Mouse (Mus musculus): ENCODE data around the gene Efcab12. TPM values are rescaled to one million over a fixed set of nuclear protein-coding genes. Genes with fewer than 3 reads are reported as not detected.
"Not testable (repeated sequence)": the region's sequence is repeated elsewhere in the genome, so short reads cannot be mapped to it uniquely, and the experiment has no call there.

Gene Efcab12
- polyA plus RNA-seq (2016; fragmentation: Nextera tagmentation; extraction: Ambion mirVana), result 1.6 and 2.3 TPM in 2 replicates

DNA sequence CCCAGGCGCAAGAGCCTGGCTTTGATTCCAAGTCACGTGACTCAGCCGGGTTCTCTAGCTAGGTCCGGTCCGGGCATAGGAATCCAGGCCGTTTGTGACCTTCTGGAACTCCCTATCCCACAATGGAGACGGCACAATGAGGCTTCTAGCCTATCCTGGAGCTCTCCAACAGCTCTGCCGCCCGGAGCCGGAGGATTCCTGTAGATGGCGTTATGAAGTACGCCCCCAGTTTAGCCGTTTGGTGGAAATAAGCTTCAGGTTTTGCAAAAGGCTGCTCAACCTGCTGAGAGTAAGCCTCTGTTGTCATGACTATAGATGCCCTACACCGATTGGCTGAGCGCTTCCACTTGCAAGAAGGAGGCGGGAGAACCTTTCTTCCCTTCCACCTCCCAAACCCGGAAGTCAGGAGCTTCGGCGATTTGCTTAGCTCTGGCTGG lies at the start of gene Efcab12:
Gene Efcab12, minus strand, starts transcription at position 252 of the 437 bp plus-strand sequence.
- WGBS, result 2% methylated on average over 19 of the region's 19 CpGs
- peak; percentile 78 for DNase-seq (ENCODE audit: low spot score)
- Histone ChIP-seq H3K27ac (peak within 1 kb of the TSS; percentile 85), H3K4me1 (replicated peaks) (peaks cover 20% of the 10 kb centered on the region), H3K9me3 (no peaks in the 10 kb centered on the region), H3K27me3 (ENCODE audit: insufficient read depth, poor library complexity, severe bottlenecking) (no peaks in the 10 kb centered on the region), H3K36me3 (peaks cover 23% of the 10 kb centered on the region), H3K4me3 (peak within 1 kb of the TSS; percentile 55)

DNA sequence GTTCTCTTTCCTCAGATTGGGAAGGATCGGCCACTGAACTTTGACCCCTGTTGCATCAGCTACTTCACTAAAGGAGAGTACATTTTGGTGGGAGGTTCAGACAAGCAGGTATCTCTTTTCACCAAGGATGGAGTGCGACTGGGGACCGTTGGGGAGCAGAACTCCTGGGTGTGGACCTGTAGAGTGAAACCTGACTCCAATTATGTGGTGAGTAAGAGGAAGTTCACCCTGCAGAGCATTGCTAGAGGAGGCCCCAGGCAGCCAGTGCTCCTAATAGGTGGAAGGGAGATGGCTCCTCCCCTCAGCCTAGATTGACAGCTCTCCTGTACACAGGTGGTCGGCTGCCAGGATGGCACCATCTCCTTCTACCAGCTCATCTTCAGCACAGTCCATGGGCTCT lies 48.7 kb upstream of the Efcab12 start:
- DNase-seq (ENCODE audit: low spot score), result no peak
- Histone ChIP-seq H3K9me3 (peaks cover 7% of the 10 kb centered on the region; the same call in 1 of the 2 replicates), H3K4me1 (replicated peaks) (peaks cover 11% of the 10 kb centered on the region), H3K4me3 (no peak overlapping the region), H3K36me3 (peaks cover 79% of the 10 kb centered on the region), H3K27ac (no peak overlapping the region), H3K27me3 (ENCODE audit: insufficient read depth, poor library complexity, severe bottlenecking) (no peaks in the 10 kb centered on the region)
- WGBS, result 69% methylated on average over 4 of the region's 4 CpGs

GRCm38 (mm10) chr6:115884018-115884417 lies 45.8 kb upstream of the Efcab12 start:
- Histone ChIP-seq H3K4me3 (no peak overlapping the region), H3K27ac (no peak overlapping the region), H3K9me3 (peaks cover 7% of the 10 kb centered on the region; the same call in 1 of the 2 replicates), H3K36me3 (peaks cover 80% of the 10 kb centered on the region), H3K4me1 (replicated peaks) (no peaks in the 10 kb centered on the region), H3K27me3 (ENCODE audit: insufficient read depth, poor library complexity, severe bottlenecking) (no peaks in the 10 kb centered on the region)
- DNase-seq (ENCODE audit: low spot score), result no peak

GRCm38 (mm10) chr6:115880751-115881150 lies 42.5 kb upstream of the Efcab12 start:
- no peak overlapping the region for H3K4me3 ChIP-seq
- no peak overlapping the region for H3K27ac ChIP-seq
- H3K4me1 ChIP-seq (replicated peaks), result no peaks in the 10 kb centered on the region
- no peaks in the 10 kb centered on the region for H3K27me3 ChIP-seq (ENCODE audit: insufficient read depth, poor library complexity, severe bottlenecking)
- 95% methylated on average over 8 of the region's 8 CpGs for WGBS
- DNase-seq (ENCODE audit: low spot score), result no peak
- peaks cover 82% of the 10 kb centered on the region for H3K36me3 ChIP-seq
- no peaks in the 10 kb centered on the region for H3K9me3 ChIP-seq

DNA sequence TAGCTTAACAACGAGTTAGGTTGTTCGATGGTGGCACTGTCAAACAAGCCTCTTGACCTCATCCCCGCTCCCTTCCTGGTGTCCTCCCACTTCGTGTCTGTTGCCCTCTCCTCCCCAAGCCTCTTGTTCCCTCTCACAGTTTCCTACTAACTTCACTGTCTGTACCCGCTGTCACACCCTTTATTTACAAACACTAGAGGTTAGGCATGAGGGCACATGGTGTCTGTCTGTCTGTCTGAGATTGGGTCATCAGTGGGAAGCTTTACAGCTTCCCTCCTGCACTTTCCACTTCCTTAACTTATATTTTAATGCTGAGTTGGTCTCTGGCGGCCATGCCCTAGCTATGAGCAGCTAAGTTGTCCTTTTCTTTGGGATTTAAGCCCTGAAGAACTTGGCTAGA lies 41.5 kb upstream of the Efcab12 start:
- WGBS, result 88% methylated on average over 6 of the region's 6 CpGs
- H3K9me3 ChIP-seq, result no peaks in the 10 kb centered on the region
- H3K27me3 ChIP-seq (ENCODE audit: insufficient read depth, poor library complexity, severe bottlenecking), result no peaks in the 10 kb centered on the region
- DNase-seq (ENCODE audit: low spot score), result no peak
- H3K27ac ChIP-seq, result no peak overlapping the region
- no peaks in the 10 kb centered on the region for H3K4me1 ChIP-seq (replicated peaks)
- no peak overlapping the region for H3K4me3 ChIP-seq
- H3K36me3 ChIP-seq, result peaks cover 80% of the 10 kb centered on the region

DNA sequence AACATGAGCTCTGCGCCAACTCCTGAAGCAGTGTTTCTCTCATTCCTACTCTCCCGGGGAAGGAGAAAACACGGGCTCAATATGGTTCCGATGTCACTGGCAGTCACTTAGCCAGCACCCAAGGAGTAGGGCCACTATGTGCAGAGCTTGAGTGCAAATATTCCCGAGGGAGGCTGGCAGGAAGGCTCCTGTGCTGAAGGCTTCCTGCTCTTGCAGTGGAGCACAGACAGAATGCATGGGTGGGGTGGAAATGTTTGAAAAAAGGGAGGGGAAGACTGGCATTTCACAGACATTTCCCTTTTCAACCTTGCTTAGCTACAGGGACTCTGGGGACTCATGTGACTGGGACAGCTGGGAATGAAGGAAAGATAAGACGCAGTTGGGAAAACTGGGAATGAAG lies 40.5 kb upstream of the Efcab12 start:
- no peaks in the 10 kb centered on the region for H3K27me3 ChIP-seq (ENCODE audit: insufficient read depth, poor library complexity, severe bottlenecking)
- no peak overlapping the region for H3K4me3 ChIP-seq
- no peaks in the 10 kb centered on the region for H3K9me3 ChIP-seq
- no peak overlapping the region for H3K27ac ChIP-seq
- no peaks in the 10 kb centered on the region for H3K4me1 ChIP-seq (replicated peaks)
- peaks cover 70% of the 10 kb centered on the region for H3K36me3 ChIP-seq
- 80% methylated on average over 6 of the region's 6 CpGs for WGBS
- no peak for DNase-seq (ENCODE audit: low spot score)

- 86% methylated on average over 2 of the region's 2 CpGs for WGBS
Measured at GRCm38 (mm10) chr6:115877239-115877638, 39.0 kb upstream of the Efcab12 start.

GRCm38 (mm10) chr6:115871318-115871717 lies 33.1 kb upstream of the Efcab12 start:
- H3K27me3 ChIP-seq (ENCODE audit: insufficient read depth, poor library complexity, severe bottlenecking); H3K9me3 ChIP-seq; DNase-seq (ENCODE audit: low spot score); H3K4me3 ChIP-seq; H3K27ac ChIP-seq; H3K4me1 ChIP-seq (replicated peaks): not testable (repeated sequence)
- H3K36me3 ChIP-seq, result peaks cover 14% of the 10 kb centered on the region
- WGBS, result no CpG with 5 or more reads among the region's 3 CpGs

More at GRCm38 (mm10) chr6:115877239-115877638, 39.0 kb upstream of the Efcab12 start:
- Histone ChIP-seq H3K4me3 (no peak overlapping the region), H3K9me3 (no peaks in the 10 kb centered on the region), H3K36me3 (peaks cover 63% of the 10 kb centered on the region), H3K4me1 (replicated peaks) (no peaks in the 10 kb centered on the region), H3K27me3 (ENCODE audit: insufficient read depth, poor library complexity, severe bottlenecking) (no peaks in the 10 kb centered on the region), H3K27ac (no peak overlapping the region)
- no peak for DNase-seq (ENCODE audit: low spot score)

DNA sequence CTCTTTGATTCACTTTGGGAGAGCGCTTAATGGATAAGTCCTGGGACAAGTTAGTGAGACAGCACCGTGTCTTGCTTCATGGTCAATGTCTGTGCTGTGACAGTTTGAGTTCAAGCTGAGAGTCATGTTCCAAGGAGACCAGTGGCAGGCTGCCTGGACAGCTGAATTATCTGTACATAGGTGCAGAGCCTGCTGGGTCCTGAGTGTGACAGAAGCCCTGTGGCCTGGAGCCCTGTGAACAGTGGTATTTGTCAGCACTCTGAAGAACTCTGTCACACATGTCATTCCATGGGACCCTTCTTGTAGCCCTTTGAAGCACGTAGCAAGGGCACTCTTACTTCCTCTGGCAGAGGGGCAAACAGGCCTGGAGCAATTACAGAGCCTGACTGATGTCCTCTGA lies 28.9 kb upstream of the Efcab12 start:
- H3K9me3 ChIP-seq; H3K4me3 ChIP-seq; H3K27ac ChIP-seq; DNase-seq (ENCODE audit: low spot score); H3K27me3 ChIP-seq (ENCODE audit: insufficient read depth, poor library complexity, severe bottlenecking); H3K4me1 ChIP-seq (replicated peaks): not testable (repeated sequence)
- WGBS, result no CpG with 5 or more reads among the region's 3 CpGs
- peaks cover 34% of the 10 kb centered on the region for H3K36me3 ChIP-seq

DNA sequence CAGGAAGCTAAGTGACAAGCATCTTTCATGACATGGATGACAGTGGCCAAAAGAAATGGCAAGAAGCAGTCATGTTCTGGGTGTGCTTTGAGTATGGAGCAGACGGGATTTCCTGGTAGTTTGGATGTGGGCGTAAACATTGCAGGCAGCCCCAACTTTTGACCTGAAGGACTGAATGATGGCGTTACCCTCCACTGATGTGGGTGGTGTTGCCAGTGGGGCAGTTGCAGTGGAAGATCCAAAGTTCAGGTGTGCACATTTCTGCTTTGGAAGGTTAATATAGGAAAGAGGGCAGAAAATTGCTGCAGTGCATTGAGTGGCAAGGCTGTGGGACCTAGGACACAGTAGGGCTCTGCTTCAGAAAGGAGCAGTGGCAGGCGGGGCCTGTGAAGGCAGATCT lies 27.0 kb upstream of the Efcab12 start:
- WGBS, result 93% methylated on average over 4 of the region's 4 CpGs
- no peak overlapping the region for H3K27ac ChIP-seq
- H3K9me3 ChIP-seq, result no peaks in the 10 kb centered on the region
- H3K27me3 ChIP-seq (ENCODE audit: insufficient read depth, poor library complexity, severe bottlenecking), result no peaks in the 10 kb centered on the region
- H3K4me3 ChIP-seq, result no peak overlapping the region
- DNase-seq (ENCODE audit: low spot score), result no peak
- no peaks in the 10 kb centered on the region for H3K4me1 ChIP-seq (replicated peaks)
- H3K36me3 ChIP-seq, result peaks cover 34% of the 10 kb centered on the region

DNA sequence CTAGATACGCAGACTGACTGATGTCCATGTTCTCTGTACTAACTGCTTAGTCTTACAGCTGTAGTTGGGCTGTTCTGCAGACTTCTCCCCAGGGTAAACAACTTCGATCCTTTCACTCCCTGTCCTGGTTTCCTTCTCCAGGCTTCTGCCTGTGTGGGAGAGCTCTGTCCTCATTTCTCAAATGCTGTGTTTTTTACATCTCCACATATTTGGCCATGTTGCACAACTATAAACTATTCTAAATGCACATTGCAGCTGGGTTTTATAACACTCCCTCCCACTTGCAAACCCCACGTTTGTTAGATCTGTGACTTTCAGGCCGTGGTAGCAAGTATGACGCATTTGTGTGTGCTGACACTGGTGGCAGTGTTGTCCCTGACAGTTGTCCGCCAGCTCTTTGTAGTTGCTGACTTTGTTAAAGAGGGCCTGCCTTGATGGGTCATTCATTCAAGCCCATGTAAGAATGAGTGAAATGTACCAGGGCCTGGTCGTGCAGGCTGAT lies 25.2 kb upstream of the Efcab12 start:
- Histone ChIP-seq H3K4me3 (no peak overlapping the region), H3K36me3 (peaks cover 34% of the 10 kb centered on the region), H3K9me3 (no peaks in the 10 kb centered on the region), H3K27me3 (ENCODE audit: insufficient read depth, poor library complexity, severe bottlenecking) (no peaks in the 10 kb centered on the region), H3K27ac (no peak overlapping the region), H3K4me1 (replicated peaks) (no peaks in the 10 kb centered on the region; the same call in 1 of the 2 replicates)
- WGBS, result 73% methylated on average over 7 of the region's 7 CpGs
- no peak for DNase-seq (ENCODE audit: low spot score)

GRCm38 (mm10) chr6:115860027-115860556 lies 21.9 kb upstream of the Efcab12 start:
- Histone ChIP-seq H3K4me3 (no peak overlapping the region), H3K27ac (no peak overlapping the region), H3K9me3 (no peaks in the 10 kb centered on the region), H3K36me3 (peaks cover 28% of the 10 kb centered on the region), H3K4me1 (replicated peaks) (peaks cover 4% of the 10 kb centered on the region), H3K27me3 (ENCODE audit: insufficient read depth, poor library complexity, severe bottlenecking) (no peaks in the 10 kb centered on the region)
- DNase-seq (ENCODE audit: low spot score), result no peak
- WGBS, result 90% methylated on average over 7 of the region's 7 CpGs

DNA sequence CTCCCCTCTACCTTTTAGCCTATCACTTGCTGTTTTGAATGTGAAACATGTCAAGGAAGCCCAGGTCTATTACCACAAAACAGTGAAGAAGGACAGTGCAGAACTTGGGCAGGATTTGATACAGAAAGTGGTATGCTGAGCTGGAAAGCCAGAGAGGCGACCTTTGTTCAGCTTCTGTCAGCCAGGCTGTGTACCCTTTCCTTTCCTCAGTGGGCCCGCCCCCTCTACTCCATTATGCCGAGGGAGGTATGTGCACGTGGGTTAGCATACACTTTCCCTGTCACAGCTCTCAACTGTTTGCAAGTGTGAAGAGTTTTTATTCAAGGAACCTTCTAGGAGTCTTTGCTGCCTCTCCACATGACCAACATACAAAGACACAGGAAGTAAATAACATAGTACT lies 21.0 kb upstream of the Efcab12 start:
- peaks cover 20% of the 10 kb centered on the region for H3K36me3 ChIP-seq
- no peak overlapping the region for H3K27ac ChIP-seq
- WGBS, result 63% methylated on average over 4 of the region's 4 CpGs
- no peak for DNase-seq (ENCODE audit: low spot score)
- peaks cover 4% of the 10 kb centered on the region for H3K4me1 ChIP-seq (replicated peaks)
- H3K27me3 ChIP-seq (ENCODE audit: insufficient read depth, poor library complexity, severe bottlenecking), result no peaks in the 10 kb centered on the region
- H3K4me3 ChIP-seq, result no peak overlapping the region
- H3K9me3 ChIP-seq, result no peaks in the 10 kb centered on the region

DNA sequence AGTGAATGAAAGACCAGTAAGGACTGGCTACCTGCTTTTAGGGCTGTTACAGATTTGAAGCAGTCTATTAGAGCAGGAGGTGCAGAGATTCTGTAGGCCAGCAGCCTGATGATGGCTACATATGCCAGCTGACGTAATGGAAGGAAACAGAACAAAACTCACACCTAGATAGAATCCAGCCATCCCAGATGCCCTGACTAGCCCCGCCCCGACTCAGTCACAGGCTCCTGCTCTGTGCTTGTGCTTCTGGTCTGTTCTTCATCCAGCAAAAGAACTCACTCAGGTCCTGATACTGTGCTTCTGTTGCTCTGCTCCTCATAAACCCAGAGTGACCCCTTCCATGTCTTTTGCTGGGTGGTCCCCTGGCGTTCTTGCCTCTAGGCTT lies 18.1 kb upstream of the Efcab12 start:
- WGBS, result 86% methylated on average over 4 of the region's 4 CpGs
- H3K4me1 ChIP-seq (replicated peaks), result peaks cover 23% of the 10 kb centered on the region
- no peak overlapping the region for H3K4me3 ChIP-seq
- H3K27ac ChIP-seq, result no peak overlapping the region
- no peak for DNase-seq (ENCODE audit: low spot score)
- H3K27me3 ChIP-seq (ENCODE audit: insufficient read depth, poor library complexity, severe bottlenecking), result no peaks in the 10 kb centered on the region
- H3K9me3 ChIP-seq, result no peaks in the 10 kb centered on the region
- no peaks in the 10 kb centered on the region; the same call in 1 of the 2 replicates for H3K36me3 ChIP-seq

Data from hindbrain, embryonic 10.5 days (tissue).